Mouse (Mus musculus) forebrain, embryonic 13.5 days (tissue): ENCODE results near the gene Ankdd1b. TPM values are rescaled to one million over a fixed set of nuclear protein-coding genes. Genes with fewer than 3 reads are reported as not detected.

Source experiments
- ATAC-seq: fragments of 200-750 bp; cut with Nextera tagmentation; 2 replicates; pipeline ENCODE4 v1.8.0; 2017
- H3K27ac ChIP-seq: fragments of 300-500 bp; sonication (generic); 2 replicates; pipeline ENCODE4 v1.5.1; 2015; ENCODE audit warnings: inconsistent platforms, mild to moderate bottlenecking, moderate library complexity
- H3K27me3 ChIP-seq: fragments of 300-500 bp; sonication (generic); 2 replicates; pipeline ENCODE4 v1.6.1; 2015; ENCODE audit warnings: mild to moderate bottlenecking, inconsistent platforms
- H3K36me3 ChIP-seq: fragments of 300-500 bp; sonication (generic); 2 replicates; pipeline ENCODE4 v1.6.1; 2015; ENCODE audit warnings: mild to moderate bottlenecking, inconsistent platforms; ENCODE audit not compliant: poor library complexity, severe bottlenecking
- H3K4me1 ChIP-seq: fragments of 300-500 bp; sonication (generic); 2 replicates; pipeline ENCODE4 v1.6.1; 2015; ENCODE audit warnings: inconsistent platforms
- H3K4me2 ChIP-seq: fragments of 300-500 bp; sonication (generic); 2 replicates; pipeline ENCODE4 v1.6.1; 2015; ENCODE audit warnings: inconsistent platforms, mild to moderate bottlenecking, moderate library complexity
- H3K4me3 ChIP-seq: fragments of 300-500 bp; sonication (generic); 2 replicates; pipeline ENCODE4 v1.5.1; 2015; ENCODE audit warnings: mild to moderate bottlenecking, inconsistent platforms
- H3K9ac ChIP-seq: fragments of 300-500 bp; sonication (generic); 2 replicates; pipeline ENCODE4 v1.6.1; 2015; ENCODE audit warnings: mild to moderate bottlenecking, inconsistent platforms
- H3K9me3 ChIP-seq: fragments of 300-500 bp; sonication (generic); replicated peaks from 2 replicates; pipeline ENCODE4 v1.6.1; 2016; ENCODE audit warnings: inconsistent platforms
- WGBS: fragments of 180-500 bp; shearing (Covaris S2); methylation state at CpG from one replicate; pipeline ENCODE4 v1.1.7; 2015; 5-methylcytosine and 5-hydroxymethylcytosine counted together
- polyA plus RNA-seq: library from polyadenylated mRNA; unstranded; fragments of >200 nt; fragmentation: Nextera tagmentation; extraction: Ambion mirVana; gene quantifications from 2 replicates; pipeline ENCODE4 v1.2.1, GENCODE M21; 2015

The Ankdd1b gene
- polyA plus RNA-seq, 1 experiment from 2014 or later, result not detected

GRCm38 (mm10) chr13:96451386-96452140 lies 19.4 kb downstream of the Ankdd1b start:
- WGBS, result 92% methylated on average over 11 of the region's 11 CpGs

DNA sequence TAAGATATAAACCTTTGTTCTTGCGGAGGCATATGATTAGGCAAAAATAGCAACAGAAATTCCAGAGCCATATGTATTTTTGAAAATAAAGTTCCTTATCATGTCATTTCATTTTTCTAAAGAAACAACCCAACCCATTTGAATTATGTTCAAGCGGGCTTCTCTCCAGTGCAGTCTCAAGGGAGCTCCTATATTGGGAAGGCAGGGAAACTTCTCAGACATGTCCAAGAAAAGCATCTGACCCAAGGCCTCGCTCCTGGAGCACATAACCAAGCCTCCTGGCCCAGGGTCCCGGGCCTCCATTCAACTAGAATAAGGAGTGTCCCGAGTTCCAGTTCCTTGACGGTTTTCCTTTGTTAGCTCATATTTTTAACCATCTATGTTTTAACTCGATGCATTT lies 20.1 kb downstream of the Ankdd1b start:
- Histone ChIP-seq H3K9me3 (no peaks in the 10 kb centered on the region), H3K27me3 (no peaks in the 10 kb centered on the region), H3K36me3 (no peaks in the 10 kb centered on the region), H3K4me2 (no peak overlapping the region), H3K4me3 (no peak overlapping the region), H3K4me1 (no peaks in the 10 kb centered on the region), H3K27ac (no peak overlapping the region), H3K9ac (no peak overlapping the region)
- no peak for ATAC-seq
- WGBS, result 91% methylated on average over 7 of the region's 7 CpGs

More at GRCm38 (mm10) chr13:96451386-96452140, 19.4 kb downstream of the Ankdd1b start:
- Histone ChIP-seq H3K27me3 (no peaks in the 10 kb centered on the region), H3K9me3 (no peaks in the 10 kb centered on the region), H3K9ac (no peak overlapping the region), H3K27ac (no peak overlapping the region), H3K4me3 (no peak overlapping the region), H3K36me3 (no peaks in the 10 kb centered on the region), H3K4me2 (no peak overlapping the region), H3K4me1 (no peaks in the 10 kb centered on the region)
- ATAC-seq, result no peak

GRCm38 (mm10) chr13:96450205-96450856 lies 20.7 kb downstream of the Ankdd1b start:
- Histone ChIP-seq H3K4me3 (no peak overlapping the region), H3K27ac (no peak overlapping the region), H3K9me3 (no peaks in the 10 kb centered on the region), H3K9ac (no peak overlapping the region), H3K4me1 (no peaks in the 10 kb centered on the region), H3K27me3 (no peaks in the 10 kb centered on the region), H3K4me2 (no peak overlapping the region), H3K36me3 (no peaks in the 10 kb centered on the region)
- ATAC-seq, result no peak
- WGBS, result 84% methylated on average over 11 of the region's 11 CpGs

DNA sequence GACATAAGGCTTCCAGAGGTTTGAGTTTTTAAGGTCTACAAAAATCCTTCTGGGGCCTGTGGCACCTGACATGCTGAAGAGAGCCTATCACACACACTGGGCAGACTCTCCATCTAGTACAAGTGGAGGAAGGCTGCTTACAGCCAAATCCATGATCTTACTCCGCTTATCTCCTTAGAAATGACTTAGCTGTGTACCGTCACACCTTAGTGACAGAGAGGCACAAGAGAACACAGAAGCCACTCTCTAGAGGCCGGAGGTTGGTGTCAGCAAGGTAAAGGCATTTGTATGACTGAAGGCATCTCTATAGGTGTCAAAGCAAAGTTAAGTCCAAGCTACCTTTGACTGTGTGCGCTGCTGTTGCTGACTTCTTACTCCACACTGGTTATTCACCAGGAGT lies 30.6 kb downstream of the Ankdd1b start:
- Histone ChIP-seq H3K36me3 (no peaks in the 10 kb centered on the region), H3K4me1 (no peaks in the 10 kb centered on the region), H3K4me2 (no peak overlapping the region), H3K9ac (no peak overlapping the region), H3K27ac (no peak overlapping the region), H3K9me3 (no peaks in the 10 kb centered on the region), H3K4me3 (no peak overlapping the region), H3K27me3 (no peaks in the 10 kb centered on the region)
- WGBS, result 98% methylated on average over 4 of the region's 4 CpGs
- ATAC-seq, result no peak

GRCm38 (mm10) chr13:96436921-96437320 lies 34.1 kb downstream of the Ankdd1b start:
- Histone ChIP-seq H3K36me3 (no peaks in the 10 kb centered on the region), H3K4me2 (no peak overlapping the region), H3K4me3 (no peak overlapping the region), H3K9me3 (no peaks in the 10 kb centered on the region), H3K27me3 (no peaks in the 10 kb centered on the region), H3K27ac (no peak overlapping the region), H3K4me1 (no peaks in the 10 kb centered on the region), H3K9ac (no peak overlapping the region)
- no peak for ATAC-seq
- WGBS, result 90% methylated on average over 1 of the region's 1 CpGs

DNA sequence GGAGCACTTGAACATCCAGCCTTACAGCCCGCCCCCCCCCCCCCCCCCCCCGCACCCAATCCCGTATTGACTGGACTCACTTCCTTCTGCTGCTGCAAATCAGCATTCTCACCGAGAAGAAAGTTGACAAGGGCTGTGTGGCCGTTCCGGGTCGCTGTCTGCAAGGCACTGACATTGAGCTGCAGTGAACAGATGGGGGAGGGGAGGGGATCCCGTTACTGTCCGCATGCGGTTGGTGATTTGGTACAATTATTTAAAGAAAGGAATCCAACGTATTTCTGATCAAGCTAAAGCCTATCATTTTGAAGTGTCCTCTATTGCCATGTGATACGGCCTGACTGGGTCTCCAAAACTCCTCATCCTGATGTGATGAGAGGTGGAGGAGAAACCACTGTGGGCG lies 35.2 kb downstream of the Ankdd1b start:
- no peak for ATAC-seq
- H3K27ac ChIP-seq, result no peak overlapping the region
- H3K4me3 ChIP-seq, result no peak overlapping the region
- no peak overlapping the region for H3K4me2 ChIP-seq
- H3K27me3 ChIP-seq, result no peaks in the 10 kb centered on the region
- H3K9ac ChIP-seq, result no peak overlapping the region
- no peaks in the 10 kb centered on the region for H3K4me1 ChIP-seq
- no peaks in the 10 kb centered on the region for H3K9me3 ChIP-seq
- WGBS, result 49% methylated on average over 11 of the region's 13 CpGs
- no peaks in the 10 kb centered on the region for H3K36me3 ChIP-seq

- H3K9me3 ChIP-seq, result no peaks in the 10 kb centered on the region
- no peaks in the 10 kb centered on the region for H3K36me3 ChIP-seq
- no peak overlapping the region for H3K9ac ChIP-seq
- no peak overlapping the region for H3K4me3 ChIP-seq
- H3K27me3 ChIP-seq, result no peaks in the 10 kb centered on the region
- no peaks in the 10 kb centered on the region for H3K4me1 ChIP-seq
- H3K4me2 ChIP-seq, result no peak overlapping the region
- ATAC-seq, result no peak
- H3K27ac ChIP-seq, result no peak overlapping the region
- WGBS, result 71% methylated on average over 5 of the region's 5 CpGs
Observed at GRCm38 (mm10) chr13:96434899-96435331, 36.1 kb downstream of the Ankdd1b start.

- WGBS, result 84% methylated on average over 11 of the region's 11 CpGs
Observed at GRCm38 (mm10) chr13:96433648-96434190, 37.3 kb downstream of the Ankdd1b start.

GRCm38 (mm10) chr13:96433041-96433440 lies 38.0 kb downstream of the Ankdd1b start:
- no peak overlapping the region for H3K4me3 ChIP-seq
- no peaks in the 10 kb centered on the region for H3K27me3 ChIP-seq
- no peak overlapping the region for H3K4me2 ChIP-seq
- no peak for ATAC-seq
- H3K4me1 ChIP-seq, result no peaks in the 10 kb centered on the region
- H3K27ac ChIP-seq, result no peak overlapping the region
- WGBS, result 89% methylated on average over 6 of the region's 6 CpGs
- H3K36me3 ChIP-seq, result no peaks in the 10 kb centered on the region
- no peaks in the 10 kb centered on the region for H3K9me3 ChIP-seq
- no peak overlapping the region for H3K9ac ChIP-seq

More at GRCm38 (mm10) chr13:96433648-96434190, 37.3 kb downstream of the Ankdd1b start:
- Histone ChIP-seq H3K27me3 (no peaks in the 10 kb centered on the region), H3K9ac (no peak overlapping the region), H3K4me3 (no peak overlapping the region), H3K36me3 (no peaks in the 10 kb centered on the region), H3K4me1 (no peaks in the 10 kb centered on the region), H3K9me3 (no peaks in the 10 kb centered on the region), H3K27ac (no peak overlapping the region), H3K4me2 (no peak overlapping the region)
- no peak for ATAC-seq

- no peak for ATAC-seq
- H3K4me1 ChIP-seq, result no peaks in the 10 kb centered on the region
- H3K4me3 ChIP-seq, result no peak overlapping the region
- WGBS, result 69% methylated on average over 3 of the region's 3 CpGs
- no peaks in the 10 kb centered on the region for H3K27me3 ChIP-seq
- no peak overlapping the region for H3K9ac ChIP-seq
- no peak overlapping the region for H3K4me2 ChIP-seq
- no peak overlapping the region for H3K27ac ChIP-seq
- H3K36me3 ChIP-seq, result no peaks in the 10 kb centered on the region
- no peaks in the 10 kb centered on the region for H3K9me3 ChIP-seq
Observed at GRCm38 (mm10) chr13:96432376-96432811, 38.6 kb downstream of the Ankdd1b start.

DNA sequence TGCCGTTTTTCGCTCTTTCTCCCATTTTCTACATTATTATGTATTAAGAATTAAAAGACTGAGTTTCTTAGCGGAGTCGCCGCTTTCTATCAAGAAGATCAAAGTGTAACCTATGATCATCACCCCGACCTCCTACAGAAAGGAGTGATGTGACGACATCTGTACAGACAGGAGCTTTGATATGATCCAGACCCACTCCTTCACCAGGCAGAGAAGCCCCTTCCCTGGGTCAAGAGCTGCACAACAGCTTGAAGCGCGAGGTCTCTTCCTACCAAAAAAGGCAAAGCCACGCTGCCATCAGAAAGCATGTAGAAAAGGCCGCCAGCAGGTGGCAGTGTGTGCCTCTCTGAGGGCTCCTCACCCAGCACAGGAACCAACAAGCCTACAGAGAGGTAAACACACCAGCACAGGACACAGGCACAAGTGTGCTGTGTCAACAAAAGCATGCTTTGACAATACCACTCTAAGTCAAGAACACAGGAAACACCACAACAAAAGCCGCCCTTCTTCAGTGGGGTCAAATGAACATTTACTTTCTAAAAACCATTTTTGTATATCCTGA lies 39.3 kb downstream of the Ankdd1b start:
- H3K36me3 ChIP-seq, result no peaks in the 10 kb centered on the region
- WGBS, result 42% methylated on average over 12 of the region's 12 CpGs
- H3K9me3 ChIP-seq, result no peaks in the 10 kb centered on the region
- H3K27ac ChIP-seq, result no peak overlapping the region
- H3K4me3 ChIP-seq, result no peak overlapping the region
- ATAC-seq, result peak; percentile 89
- H3K27me3 ChIP-seq, result no peaks in the 10 kb centered on the region
- no peaks in the 10 kb centered on the region for H3K4me1 ChIP-seq
- H3K4me2 ChIP-seq, result no peak overlapping the region
- H3K9ac ChIP-seq, result no peak overlapping the region

DNA sequence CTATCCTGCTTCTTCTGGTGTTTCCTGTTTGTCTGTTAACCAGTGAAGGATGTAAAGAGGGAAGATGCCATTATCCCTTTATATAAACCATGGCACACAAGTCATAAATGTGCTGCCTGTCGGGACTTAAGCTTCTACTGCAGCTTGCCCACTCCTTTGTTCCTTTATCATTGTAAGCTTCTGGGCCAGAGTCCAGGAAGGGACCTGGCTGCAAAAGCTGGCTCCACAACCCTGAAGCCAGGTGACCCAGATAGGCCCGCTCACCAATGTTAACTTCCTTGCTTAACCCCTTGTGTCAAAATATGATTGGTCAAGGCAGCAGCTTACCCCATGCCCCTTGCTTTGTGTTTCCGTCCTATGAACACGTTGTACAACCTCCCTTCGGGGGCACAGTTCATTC lies 42.5 kb downstream of the Ankdd1b start:
- ATAC-seq, result no peak
- 68% methylated on average over 5 of the region's 5 CpGs for WGBS
- no peak overlapping the region for H3K4me3 ChIP-seq
- no peaks in the 10 kb centered on the region for H3K36me3 ChIP-seq
- H3K4me1 ChIP-seq, result 0 out of 2 replicates have a peak, but pooled peaks cover 7% of the 10 kb centered on the region
- no peaks in the 10 kb centered on the region for H3K27me3 ChIP-seq
- no peak overlapping the region for H3K27ac ChIP-seq
- no peaks in the 10 kb centered on the region for H3K9me3 ChIP-seq
- H3K9ac ChIP-seq, result no peak overlapping the region
- H3K4me2 ChIP-seq, result no peak overlapping the region
